Mouse (Mus musculus) B cell, adult (primary cell): ENCODE measurements around the gene Cul4a. TPM values are rescaled to one million over a fixed set of nuclear protein-coding genes. Genes with fewer than 3 reads are reported as not detected.

ENCODE experiments used
- total RNA-seq: library from RNA; stranded (reverse); gene quantifications from 4 replicates; pipeline ENCODE4 v1.2.4, GENCODE M21; 2023; ENCODE audit not compliant: inconsistent age

The Cul4a gene
- 40.1 to 50.0 TPM (median 46.4 TPM) in 4 replicates for total RNA-seq

GRCm38 (mm10) chr8:13105087-13105881 is at the start of gene Cul4a, which contains the start of gene Pcid2:
Gene Cul4a, plus strand, starts transcription at chr8:13105621.
Gene Pcid2, minus strand, starts transcription at chr8:13105459.

GRCm38 (mm10) chr8:13060441-13061150 is 44.8 kb upstream of the Cul4a start, which contains the start of gene Proz:
Gene Proz, plus strand, starts transcription at chr8:13060914.

GRCm38 (mm10) chr8:13158718-13159376 is 53.4 kb downstream of the Cul4a start, which contains the start of gene Lamp1:
Gene Lamp1, plus strand, starts transcription at chr8:13159161.

Other genes starting within 250 kb of the Cul4a start
- gene Mcf2l, start 231.8 kb upstream of the Cul4a start, total RNA-seq, result 0.21 to 0.26 TPM (median 0.26 TPM) in 3 of 4 replicates, not detected in the other
- gene F7, start 79.6 kb upstream of the Cul4a start, total RNA-seq, result not detected in 4 replicates
- gene F10, start 68.3 kb upstream of the Cul4a start, total RNA-seq, result not detected in 4 replicates
- not detected in 4 replicates for gene Proz, start 44.7 kb upstream of the Cul4a start, total RNA-seq
- 31.2 to 39.0 TPM (median 38.1 TPM) in 4 replicates for gene Pcid2, start 162 bp upstream of the Cul4a start, total RNA-seq
- 138 to 148 TPM (median 140 TPM) in 4 replicates for gene Lamp1, start 53.5 kb downstream of the Cul4a start, total RNA-seq
- gene Grtp1, start 95.0 kb downstream of the Cul4a start, total RNA-seq, result not detected in 4 replicates
- not detected in 4 replicates for gene Adprhl1, start 148.5 kb downstream of the Cul4a start, total RNA-seq
- 11.8 to 12.9 TPM (median 11.9 TPM) in 4 replicates for gene Dcun1d2, start 182.5 kb downstream of the Cul4a start, total RNA-seq
- gene Tmco3, start 182.6 kb downstream of the Cul4a start, total RNA-seq, result 12.6 to 16.3 TPM (median 14.7 TPM) in 4 replicates
- gene Tfdp1, start 233.1 kb downstream of the Cul4a start, total RNA-seq, result 19.7 to 30.6 TPM (median 27.2 TPM) in 4 replicates